Mouse (Mus musculus): ENCODE data around the gene Phc1. TPM values are rescaled to one million over a fixed set of nuclear protein-coding genes. Genes with fewer than 3 reads are reported as not detected.

Gene Phc1
- polyA plus RNA-seq (2012; rRNA removed): 39.4 and 83.3 TPM in 2 replicates

DNA sequence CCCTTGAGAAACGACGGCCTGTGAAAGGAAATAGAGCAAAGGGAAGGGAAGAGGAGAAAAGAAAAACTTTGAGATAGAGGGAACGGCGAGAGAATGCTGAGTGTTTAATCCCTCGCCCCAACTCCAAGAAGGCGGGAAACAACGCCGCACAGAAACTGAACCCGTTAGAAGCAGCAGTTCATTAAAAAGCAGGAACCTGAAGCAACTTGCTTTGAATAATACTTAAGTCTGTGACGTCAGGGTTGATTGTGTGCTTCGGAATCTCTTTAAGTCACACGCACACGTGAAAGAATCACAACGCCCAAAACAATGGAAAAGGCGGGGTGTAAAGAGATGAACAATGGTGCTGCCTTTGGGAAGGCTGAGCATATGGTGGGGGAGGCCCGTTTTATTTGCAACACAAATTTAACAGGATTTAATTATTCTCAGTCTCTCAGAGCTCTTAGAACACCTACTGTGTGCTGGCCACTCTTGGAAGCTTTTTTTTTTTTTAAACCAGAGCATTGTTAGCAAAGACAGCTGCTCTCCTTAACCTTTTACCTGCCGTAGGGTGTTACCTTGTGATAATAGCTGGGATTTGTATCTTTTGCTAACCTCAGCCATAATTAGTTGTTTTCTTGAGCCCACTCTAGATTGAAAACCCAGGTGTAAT lies at the start of gene Phc1:
Gene Phc1, minus strand, starts transcription at position 213 of the 652 bp plus-strand sequence.

DNA sequence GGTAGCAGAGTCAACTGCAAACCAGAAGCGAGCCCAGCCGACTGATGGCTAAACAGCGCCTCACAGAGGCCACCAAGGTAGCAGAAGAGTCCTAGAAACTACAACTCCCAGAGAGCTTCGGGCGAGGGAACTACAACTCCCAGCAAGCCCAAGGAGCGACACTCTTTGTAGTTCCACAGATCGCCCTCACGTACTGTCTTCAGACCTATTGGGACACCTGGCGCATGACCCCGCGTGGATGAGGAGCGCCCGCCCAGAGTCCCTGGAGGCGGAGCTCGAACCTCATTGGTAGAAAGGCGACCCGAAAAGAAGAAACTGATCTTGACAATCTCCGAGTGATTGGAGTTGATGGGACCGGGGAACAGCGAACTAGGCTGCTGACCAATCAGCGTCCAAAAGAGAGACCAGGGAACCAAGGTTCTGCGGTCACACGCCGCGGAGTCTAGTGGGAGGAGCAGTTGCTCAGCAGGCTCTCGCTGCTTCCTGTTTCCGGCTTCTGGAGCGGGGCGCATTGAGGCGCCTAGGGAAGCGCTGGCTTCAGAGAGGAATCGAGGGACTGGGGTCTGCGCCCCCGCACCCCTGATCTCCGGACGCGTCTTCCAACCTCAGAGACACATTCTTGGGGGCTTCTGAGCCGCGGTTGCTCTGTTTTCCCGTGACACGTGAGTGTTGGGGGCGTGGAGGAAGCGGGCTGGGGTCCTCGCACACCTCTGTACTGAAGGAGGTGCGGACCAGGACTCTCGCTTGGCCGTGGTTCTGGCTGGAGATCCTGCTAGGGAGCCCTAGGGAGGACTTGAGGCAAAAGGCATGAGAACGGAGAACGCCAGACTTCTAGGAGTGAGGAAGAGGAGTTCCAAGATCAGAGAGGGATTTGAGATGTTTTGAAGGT lies 31.6 kb downstream of the Phc1 start, which contains the start of gene M6pr:
Gene M6pr, plus strand, starts transcription at position 216 of the 889 bp plus-strand sequence.

DNA sequence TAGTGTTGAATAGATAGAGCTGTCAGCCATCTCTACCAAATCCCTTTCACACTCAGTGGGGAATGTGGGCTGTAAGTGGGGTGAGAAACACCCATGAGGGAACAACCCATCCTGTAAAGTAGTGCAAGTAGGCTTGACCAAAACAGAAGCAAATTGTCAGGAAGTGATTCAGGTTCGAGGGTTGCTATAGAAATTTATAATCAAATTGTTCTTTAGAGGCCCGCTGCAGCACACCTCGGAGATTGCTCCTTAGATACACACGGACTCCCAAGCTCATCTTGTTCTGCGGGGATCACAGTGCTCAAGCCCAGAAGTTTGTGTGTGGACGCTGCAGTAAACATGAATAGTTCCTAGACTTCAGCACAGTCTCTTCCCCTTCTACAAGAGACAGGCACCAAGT lies 57.6 kb downstream of the Phc1 start, which contains the start of gene Klrg1:
Gene Klrg1, minus strand, starts transcription at position 101 of the 400 bp plus-strand sequence.

Other genes starting within 250 kb of the Phc1 start
- 0.10 and 0.18 TPM in 2 replicates for gene Klrg1, start 57.7 kb downstream of the Phc1 start, polyA plus RNA-seq (2012; rRNA removed)
- 45.3 and 60.7 TPM in 2 replicates for gene M6pr, start 31.8 kb downstream of the Phc1 start, polyA plus RNA-seq (2012; rRNA removed)
- 7.9 and 8.6 TPM in 2 replicates for gene Rimklb, start 158.2 kb upstream of the Phc1 start, polyA plus RNA-seq (2012; rRNA removed)
- gene Mfap5, start 165.3 kb upstream of the Phc1 start, polyA plus RNA-seq (2012; rRNA removed): 75.9 and 116 TPM in 2 replicates
- 0.39 and 0.43 TPM in 2 replicates for gene Aicda, start 213.2 kb upstream of the Phc1 start, polyA plus RNA-seq (2012; rRNA removed)

Measured in ovary, adult 2 months (tissue).